Mouse (Mus musculus) myocyte (in vitro differentiated cells): ENCODE results near the gene Lmnb2.
A peak's percentile ranks its signal among the peaks of the same experiment; 100 is the strongest.

Experiments
- CEBPB ChIP-seq: IDR thresholded peaks from 2 replicates; pipeline ENCODE4 v1.6.1; 2011; ENCODE audit warnings: mild to moderate bottlenecking, moderate library complexity; ENCODE audit not compliant: poor library complexity, insufficient read depth, severe bottlenecking
- E2F4 ChIP-seq: IDR thresholded peaks from one replicate; pipeline ENCODE4 v1.6.1; 2011; ENCODE audit warnings: mild to moderate bottlenecking, control low read depth, moderate library complexity; ENCODE audit not compliant: insufficient read depth
- MAX ChIP-seq: IDR thresholded peaks from one replicate; pipeline ENCODE4 v1.6.1; 2011; ENCODE audit warnings: low read depth, mild to moderate bottlenecking, control low read depth
- MYOD1 ChIP-seq, 3 experiments: IDR thresholded peaks; one replicate each; pipeline ENCODE4 v1.6.1; 2011; ENCODE audit warnings: control low read depth in 2 of 3, low read depth in 2 of 3, mild to moderate bottlenecking in 2 of 3, moderate library complexity in 1 of 3; ENCODE audit not compliant: insufficient read length in 2 of 3, control insufficient read depth in 1 of 3
- MYOG ChIP-seq, 3 experiments: IDR thresholded peaks; one replicate each; pipeline ENCODE4 v1.6.1; 2011; ENCODE audit warnings: control low read depth in 2 of 3, low read depth in 2 of 3, mild to moderate bottlenecking in 2 of 3; ENCODE audit not compliant: insufficient read length in 2 of 3, control insufficient read depth in 1 of 3, insufficient read depth in 1 of 3
- POLR2A ChIP-seq: IDR thresholded peaks from one replicate; pipeline ENCODE4 v1.6.1; 2011; ENCODE audit warnings: low read depth, mild to moderate bottlenecking, control low read depth, moderate library complexity; ENCODE audit not compliant: insufficient read length
- POLR2AphosphoS2 ChIP-seq: IDR thresholded peaks from one replicate; pipeline ENCODE4 v1.6.1; 2011; ENCODE audit warnings: low read depth, control low read depth; ENCODE audit not compliant: insufficient read length
- TCF12 ChIP-seq: IDR thresholded peaks from one replicate; pipeline ENCODE4 v1.6.1; 2011; ENCODE audit warnings: mild to moderate bottlenecking, control low read depth; ENCODE audit not compliant: poor library complexity, insufficient read depth, severe bottlenecking
- USF1 ChIP-seq: IDR thresholded peaks from one replicate; pipeline ENCODE4 v1.6.1; 2011; ENCODE audit warnings: low read depth, mild to moderate bottlenecking, control low read depth, moderate library complexity

GRCm38 (mm10) chr10:80931153-80931671 lies 13.2 kb upstream of the Lmnb2 start:
- TF ChIP-seq POLR2A (peak; percentile 30), MYOD1 (IDR thresholded peaks at IDR 0.05; ENCODE audit: control insufficient read depth in 1 of 3, insufficient read length in 2 of 3, low read depth in 2 of 3) (no peak), E2F4 (no peak), MYOG (IDR thresholded peaks at IDR 0.05; ENCODE audit: control insufficient read depth in 1 of 3, insufficient read depth in 1 of 3, insufficient read length in 2 of 3, low read depth in 2 of 3) (peak in 1 of 3 experiments; percentile 55), USF1 (no peak), TCF12 (no peak), POLR2AphosphoS2 (peak; percentile 47), MAX (no peak), CEBPB (no peak)
